Mouse (Mus musculus) c-Kit-negative CD71-positive TER-119-positive erythroid progenitor cells, embryonic 14.5 days (primary cell): ENCODE measurements at regions not wholly inside any gene's neighbourhood (a gene's known extent, or its start where the extent isn't known, plus 50 kb on each side); places are given as distances from the start of the nearest gene placed in this dataset.

ENCODE experiments used
- DNase-seq: peaks from one replicate; pipeline ENCODE4 v3.0.0-alpha.2; 2013; ENCODE audit warnings: low read depth, low spot score

DNA sequence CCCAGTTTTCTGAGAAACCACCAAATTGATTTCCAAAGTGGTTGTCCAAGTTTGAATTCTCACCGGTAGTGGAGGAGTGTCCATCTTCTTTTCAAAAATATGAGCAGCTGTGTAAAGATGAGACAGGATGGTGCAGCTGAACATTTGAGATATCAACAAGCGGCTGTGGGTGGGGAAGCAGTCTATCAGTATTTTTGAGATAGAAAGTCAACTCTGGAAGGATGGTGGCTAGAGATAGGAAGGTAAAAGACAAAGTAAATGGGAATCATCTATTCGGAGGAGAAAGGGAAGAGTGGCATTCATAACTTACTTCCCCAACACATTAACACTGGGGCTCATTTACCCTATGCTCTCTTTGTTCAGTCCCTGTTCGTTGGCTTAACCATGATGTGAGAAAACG lies 146.9 kb upstream of the Gmnc start:
- no peak for DNase-seq

DNA sequence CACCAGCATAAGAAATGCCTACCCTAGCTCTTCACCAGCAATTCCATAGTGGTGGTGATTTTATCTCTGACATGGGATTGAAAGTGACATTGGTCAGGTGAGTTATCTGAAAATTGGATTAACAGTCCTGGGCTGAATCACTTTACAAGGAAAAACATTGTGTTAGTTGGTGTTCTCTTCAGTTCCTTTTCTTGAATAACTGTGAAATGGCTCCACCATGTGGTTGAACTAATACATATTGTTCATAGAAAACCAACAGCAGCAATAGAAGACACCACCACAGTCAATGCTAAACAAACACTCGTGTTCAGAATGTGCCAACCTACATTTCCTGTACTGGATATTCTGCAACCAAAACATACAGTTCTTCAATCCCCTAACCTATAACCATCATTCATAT lies 147.5 kb upstream of the Gmnc start:
- DNase-seq, result no peak

DNA sequence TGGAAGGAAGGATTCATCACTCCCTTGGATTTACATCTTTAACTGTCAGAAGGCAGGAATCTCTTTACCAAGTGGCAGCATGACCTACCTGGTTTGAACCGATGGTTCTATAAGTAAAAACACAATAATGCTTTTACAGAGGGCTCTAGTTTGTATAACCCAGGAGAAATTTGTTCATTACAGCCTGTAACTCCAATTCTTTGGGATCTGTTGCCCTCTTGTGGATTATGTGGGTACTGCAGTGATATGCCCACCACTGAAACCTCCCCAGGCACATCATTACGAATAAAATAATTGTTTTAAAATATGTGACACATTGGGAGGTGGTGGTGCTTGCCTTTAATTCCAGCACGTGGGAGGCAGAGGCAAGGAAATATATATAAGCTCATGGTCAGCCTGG lies 148.6 kb upstream of the Gmnc start:
- peak; percentile 9 for DNase-seq

DNA sequence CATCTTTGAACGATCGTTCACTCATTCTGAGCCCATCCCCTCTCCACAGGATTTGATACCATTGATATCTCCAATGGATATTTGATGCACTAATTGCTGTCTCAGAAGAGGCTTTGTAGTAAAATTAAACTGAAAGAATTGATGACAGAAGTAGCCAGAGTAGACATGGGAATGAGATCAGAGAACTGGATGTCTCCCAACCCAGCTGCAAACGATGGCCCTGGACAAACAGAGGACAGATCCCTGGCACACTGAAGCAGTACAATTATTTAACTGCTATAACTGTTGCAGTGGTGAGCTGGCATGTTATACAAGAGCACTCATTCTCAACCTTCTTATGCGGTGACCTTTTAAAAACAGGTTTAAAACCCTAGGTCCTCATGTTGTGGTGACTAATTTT lies 151.5 kb upstream of the Ostn start:
- no peak for DNase-seq

DNA sequence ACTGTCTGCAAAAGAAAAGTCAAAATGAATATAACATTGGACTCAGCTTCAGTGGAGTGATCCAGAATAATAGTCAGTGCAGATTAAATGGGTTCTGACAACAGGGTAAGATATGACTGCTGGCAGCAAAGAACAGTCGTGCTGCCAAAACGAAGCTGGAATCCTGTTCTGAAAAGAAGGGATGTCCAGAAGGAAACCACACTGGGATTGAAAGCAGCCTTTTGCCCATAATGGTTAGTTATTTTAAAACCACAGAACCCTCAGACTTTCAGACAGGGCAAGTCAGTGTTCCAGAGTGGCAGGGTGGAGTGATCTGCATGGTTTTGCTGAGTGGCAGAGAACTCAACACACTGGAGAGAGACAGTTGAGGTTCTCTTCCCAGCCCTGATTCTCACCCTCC lies 111.6 kb upstream of the Ostn start:
- no peak for DNase-seq
